Mouse (Mus musculus) CH12.LX (cell line): ENCODE measurements around the gene Kyat1.

Experiments used
- CTCF ChIP-seq, 2 experiments: IDR thresholded peaks in 1 of 2; conservative IDR thresholded peaks in 1 of 2; 2 replicates each; pipeline ENCODE4 v1.5.1; 2011 to 2012; ENCODE audit warnings: low read depth in 2 of 2, low read length in 2 of 2, improper control_type of control experiment in 1 of 2, inconsistent platforms in 1 of 2, mild to moderate bottlenecking in 1 of 2, moderate library complexity in 1 of 2
- EP300 ChIP-seq: IDR thresholded peaks from 2 replicates; pipeline ENCODE4 v1.6.1; 2011; ENCODE audit warnings: low read length, improper control_type of control experiment
- HCFC1 ChIP-seq: IDR thresholded peaks from 2 replicates; pipeline ENCODE4 v1.6.1; 2012; ENCODE audit warnings: low read depth, mild to moderate bottlenecking, inconsistent platforms, low read length, improper control_type of control experiment
- MXI1 ChIP-seq: IDR thresholded peaks from 2 replicates; pipeline ENCODE4 v1.6.1; 2011; ENCODE audit warnings: mild to moderate bottlenecking, low read depth, low read length, improper control_type of control experiment
- NRF1 ChIP-seq: IDR thresholded peaks from 2 replicates; pipeline ENCODE4 v1.6.1; 2014; ENCODE audit warnings: low read depth, mild to moderate bottlenecking, inconsistent platforms, low read length, improper control_type of control experiment, moderate library complexity
- POLR2A ChIP-seq: IDR thresholded peaks from 2 replicates; pipeline ENCODE4 v1.6.1; 2011; ENCODE audit warnings: low read depth, mild to moderate bottlenecking, improper control_type of control experiment, low read length
- USF1 ChIP-seq: IDR thresholded peaks from 2 replicates; pipeline ENCODE4 v1.6.1; 2014; ENCODE audit warnings: low read depth, mild to moderate bottlenecking, inconsistent platforms, low read length, improper control_type of control experiment
- ZNF384 ChIP-seq: IDR thresholded peaks from 2 replicates; pipeline ENCODE4 v1.6.1; 2012; ENCODE audit warnings: low read depth, low read length, improper control_type of control experiment, inconsistent platforms

DNA sequence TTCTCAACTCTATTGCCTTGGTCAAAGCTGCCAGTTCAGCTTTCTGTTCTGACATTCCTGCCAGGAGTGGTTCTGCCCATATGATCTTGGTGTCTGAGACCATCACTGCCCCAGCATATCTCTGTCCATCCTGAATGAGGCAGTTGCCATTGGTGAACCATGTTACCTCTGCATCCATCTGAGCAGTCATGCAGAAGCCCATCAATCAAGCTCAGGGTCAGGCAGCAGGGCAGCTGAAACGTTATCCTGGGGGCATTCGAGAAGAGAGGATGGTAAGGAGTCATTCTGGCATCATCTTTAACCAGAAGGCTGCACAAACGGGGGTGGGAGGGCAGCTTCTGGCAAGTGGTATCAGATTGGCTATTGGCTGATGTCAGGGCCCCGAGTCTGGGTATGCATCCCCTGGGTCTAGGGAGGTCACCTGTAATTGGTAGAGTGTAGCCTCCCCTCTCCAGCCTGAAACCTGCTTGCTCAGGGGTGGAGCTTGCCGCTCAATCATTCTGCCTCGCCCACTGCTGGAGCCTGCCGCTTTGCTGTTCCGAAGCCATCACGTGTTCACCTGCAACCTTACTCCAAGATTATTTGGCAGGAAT, 41.2 kb downstream of the Kyat1 start:
- TF ChIP-seq NRF1 = no peak
- no peak for TF ChIP-seq HCFC1
- TF ChIP-seq POLR2A = no peak
- no peak for TF ChIP-seq MXI1
- no peak for TF ChIP-seq CTCF (conservative IDR thresholded peaks at IDR 0.05 in 1 of 2, IDR thresholded peaks at IDR 0.05 in 1 of 2; ENCODE audit: low read depth in 2 of 2, low read length in 2 of 2)
- no peak for TF ChIP-seq USF1
- no peak for TF ChIP-seq ZNF384
- TF ChIP-seq EP300 = no peak
